Mouse (Mus musculus) heart, postnatal 4 days (tissue): ENCODE measurements at regions not wholly inside any gene's neighbourhood (a gene's known extent, or its start where the extent isn't known, plus 50 kb on each side); places are given as distances from the start of the nearest gene placed in this dataset.

ENCODE experiments used
- DNase-seq: peaks from one replicate; pipeline ENCODE4 v3.0.0; 2021

GRCm38 (mm10) chr3:147096179-147096578 is 244.0 kb downstream of the Ttll7 start:
- DNase-seq = no peak

- no peak for DNase-seq
These were observed 246.0 kb downstream of the Ttll7 start for GRCm38 (mm10) chr3:147098065-147098580.

GRCm38 (mm10) chr3:147098611-147099010 is 246.4 kb downstream of the Ttll7 start:
- no peak for DNase-seq

GRCm38 (mm10) chr3:147099143-147099713 is 247.1 kb downstream of the Ttll7 start:
- DNase-seq = no peak

- DNase-seq = no peak
These were observed 249.0 kb downstream of the Ttll7 start for GRCm38 (mm10) chr3:147101053-147101764.

- DNase-seq = no peak
These were observed 249.6 kb downstream of the Ttll7 start for GRCm38 (mm10) chr3:147101765-147102113.

- no peak for DNase-seq
These were observed 251.3 kb downstream of the Ttll7 start for GRCm38 (mm10) chr3:147103428-147103827.

- DNase-seq = no peak
These were observed 265.4 kb downstream of the Ttll7 start for GRCm38 (mm10) chr3:147117609-147118008.

- no peak for DNase-seq
These were observed 265.9 kb downstream of the Ttll7 start for GRCm38 (mm10) chr3:147118092-147118491.

- DNase-seq = no peak
These were observed 266.5 kb downstream of the Ttll7 start for GRCm38 (mm10) chr3:147118622-147119021.

GRCm38 (mm10) chr3:147121826-147122225 is 269.7 kb downstream of the Ttll7 start:
- DNase-seq = no peak

GRCm38 (mm10) chr3:147127740-147128139 is 275.6 kb downstream of the Ttll7 start:
- no peak for DNase-seq

GRCm38 (mm10) chr3:147132830-147133229 is 280.7 kb downstream of the Ttll7 start:
- no peak for DNase-seq

- no peak for DNase-seq
These were observed 281.2 kb downstream of the Ttll7 start for GRCm38 (mm10) chr3:147133408-147133807.

GRCm38 (mm10) chr3:147140414-147140813 is 288.2 kb downstream of the Ttll7 start:
- no peak for DNase-seq

GRCm38 (mm10) chr3:147153456-147153855 is 301.3 kb downstream of the Ttll7 start:
- no peak for DNase-seq

- DNase-seq = no peak
These were observed 301.8 kb downstream of the Ttll7 start for GRCm38 (mm10) chr3:147153998-147154397.

- DNase-seq = peak; percentile 13
These were observed 311.0 kb downstream of the Ttll7 start for GRCm38 (mm10) chr3:147163126-147163525.

- DNase-seq = no peak
These were observed 311.4 kb downstream of the Ttll7 start for GRCm38 (mm10) chr3:147163540-147163939.

GRCm38 (mm10) chr3:147164931-147165330 is 312.8 kb downstream of the Ttll7 start:
- DNase-seq = no peak

- DNase-seq = no peak
These were observed 314.4 kb downstream of the Ttll7 start for GRCm38 (mm10) chr3:147166555-147166954.

GRCm38 (mm10) chr3:147169215-147169614 is 317.0 kb downstream of the Ttll7 start:
- DNase-seq = no peak

- no peak for DNase-seq
These were observed 317.9 kb downstream of the Ttll7 start for GRCm38 (mm10) chr3:147170106-147170505.

- no peak for DNase-seq
These were observed 326.6 kb downstream of the Ttll7 start for GRCm38 (mm10) chr3:147178746-147179145.
